Mouse (Mus musculus) ovary, adult 18-20 months (tissue): ENCODE measurements around the gene Zfp969.
"Not testable (repeated sequence)": the region's sequence is repeated elsewhere in the genome, so short reads cannot be mapped to it uniquely, and the experiment has no call there.

Experiments used
- DNase-seq: peaks from one replicate; pipeline ENCODE4 v3.0.0; 2022; ENCODE audit warnings: low spot score, mixed read lengths

The Zfp969 gene

DNA sequence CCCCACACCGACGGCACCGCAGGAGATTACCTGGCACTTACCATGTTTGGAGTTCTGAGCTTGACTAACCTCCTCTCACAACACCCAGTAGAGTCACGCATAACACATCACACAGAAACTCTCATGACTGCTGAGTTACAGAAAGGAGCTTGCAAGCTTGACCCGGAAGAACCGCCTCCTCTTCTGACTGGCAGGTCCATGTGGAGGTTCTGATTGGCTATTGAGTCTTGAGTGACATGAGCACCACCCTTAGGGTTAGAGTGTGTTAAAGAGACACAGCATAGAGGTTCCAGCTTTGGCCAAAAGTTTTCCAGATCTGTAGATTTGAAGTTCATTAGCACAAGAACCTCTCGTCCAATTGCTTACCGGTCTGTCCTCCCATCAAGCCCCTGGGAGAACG lies at the start of gene Zfp969:
Gene Zfp969 (minus strand): TSS at position 101 of the 400 bp plus-strand sequence.
- not testable (repeated sequence) for DNase-seq

DNA sequence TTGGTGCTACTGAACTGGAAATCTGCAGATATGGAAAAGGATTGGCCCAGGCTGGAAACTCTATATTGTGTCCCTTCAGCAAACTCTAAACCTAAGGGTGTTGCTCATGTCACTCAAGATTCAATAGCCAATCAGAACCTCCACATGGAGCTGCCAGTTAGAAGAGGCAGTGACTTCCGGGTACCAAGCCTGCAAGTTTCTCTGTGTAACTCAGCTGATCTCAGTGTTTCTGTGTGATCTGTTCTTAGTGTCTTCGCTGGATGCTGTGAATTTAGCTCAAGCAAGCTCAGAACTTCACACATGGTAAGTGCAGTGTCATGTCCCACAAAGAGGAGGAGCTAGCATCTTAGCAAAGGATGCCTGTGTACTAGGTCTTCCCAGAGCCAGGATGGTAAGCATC lies 37.8 kb upstream of the Zfp969 start, which contains the start of gene Gm2007:
Gene Gm2007 (plus strand): TSS at position 301 of the 400 bp plus-strand sequence.
- DNase-seq: not testable (repeated sequence)

- DNase-seq: not testable (repeated sequence)
These were observed 59.8 kb downstream of the Zfp969 start, which contains the start of gene Gm11007 for GRCm38 (mm10) chr2:175643678-175644077. Gm11007 (plus strand) TSS chr2:175643978.
